Mouse (Mus musculus) myocyte (in vitro differentiated cells): ENCODE results near the gene Tnfaip8l2. TPM values are rescaled to one million over a fixed set of nuclear protein-coding genes. Genes with fewer than 3 reads are reported as not detected.

Source experiments
- H3K27me3 ChIP-seq: one replicate; pipeline ENCODE4 v1.6.1; 2011; ENCODE audit not compliant: control insufficient read depth, insufficient read depth, insufficient read length
- H3K36me3 ChIP-seq: one replicate; pipeline ENCODE4 v1.6.1; 2011; ENCODE audit not compliant: control insufficient read depth, insufficient read depth
- H3K4me2 ChIP-seq: one replicate; pipeline ENCODE4 v1.6.1; 2011; ENCODE audit warnings: low read depth, control low read depth
- H3K4me3 ChIP-seq: one replicate; pipeline ENCODE4 v1.5.1; 2011; ENCODE audit warnings: mild to moderate bottlenecking, control low read depth, moderate library complexity
- H3K79me2 ChIP-seq: one replicate; pipeline ENCODE4 v1.6.1; 2011; ENCODE audit not compliant: control insufficient read depth, insufficient read depth
- H3ac ChIP-seq: one replicate; pipeline ENCODE4 v1.6.1; 2011; ENCODE audit not compliant: control insufficient read depth, insufficient read length
- CEBPB ChIP-seq: IDR thresholded peaks from 2 replicates; pipeline ENCODE4 v1.6.1; 2011; ENCODE audit warnings: mild to moderate bottlenecking, moderate library complexity; ENCODE audit not compliant: poor library complexity, insufficient read depth, severe bottlenecking
- E2F4 ChIP-seq: IDR thresholded peaks from one replicate; pipeline ENCODE4 v1.6.1; 2011; ENCODE audit warnings: mild to moderate bottlenecking, control low read depth, moderate library complexity; ENCODE audit not compliant: insufficient read depth
- MAX ChIP-seq: IDR thresholded peaks from one replicate; pipeline ENCODE4 v1.6.1; 2011; ENCODE audit warnings: low read depth, mild to moderate bottlenecking, control low read depth
- MYOD1 ChIP-seq, 3 experiments: IDR thresholded peaks; one replicate each; pipeline ENCODE4 v1.6.1; 2011; ENCODE audit warnings: control low read depth in 2 of 3, low read depth in 2 of 3, mild to moderate bottlenecking in 2 of 3, moderate library complexity in 1 of 3; ENCODE audit not compliant: insufficient read length in 2 of 3, control insufficient read depth in 1 of 3
- MYOG ChIP-seq, 3 experiments: IDR thresholded peaks; one replicate each; pipeline ENCODE4 v1.6.1; 2011; ENCODE audit warnings: control low read depth in 2 of 3, low read depth in 2 of 3, mild to moderate bottlenecking in 2 of 3; ENCODE audit not compliant: insufficient read length in 2 of 3, control insufficient read depth in 1 of 3, insufficient read depth in 1 of 3
- POLR2A ChIP-seq: IDR thresholded peaks from one replicate; pipeline ENCODE4 v1.6.1; 2011; ENCODE audit warnings: low read depth, mild to moderate bottlenecking, control low read depth, moderate library complexity; ENCODE audit not compliant: insufficient read length
- POLR2AphosphoS2 ChIP-seq: IDR thresholded peaks from one replicate; pipeline ENCODE4 v1.6.1; 2011; ENCODE audit warnings: low read depth, control low read depth; ENCODE audit not compliant: insufficient read length
- REST ChIP-seq: IDR thresholded peaks from one replicate; pipeline ENCODE4 v1.6.1; 2011; ENCODE audit warnings: mild to moderate bottlenecking, control low read depth, moderate library complexity; ENCODE audit not compliant: insufficient read depth, insufficient read length
- SRF ChIP-seq: IDR thresholded peaks from one replicate; pipeline ENCODE4 v1.6.1; 2011; ENCODE audit warnings: low read depth; ENCODE audit not compliant: control insufficient read depth, insufficient read length
- TCF12 ChIP-seq: IDR thresholded peaks from one replicate; pipeline ENCODE4 v1.6.1; 2011; ENCODE audit warnings: mild to moderate bottlenecking, control low read depth; ENCODE audit not compliant: poor library complexity, insufficient read depth, severe bottlenecking
- TCF3 ChIP-seq: IDR thresholded peaks from one replicate; pipeline ENCODE4 v1.6.1; 2011; ENCODE audit warnings: low read depth, control low read depth; ENCODE audit not compliant: insufficient read length
- USF1 ChIP-seq: IDR thresholded peaks from one replicate; pipeline ENCODE4 v1.6.1; 2011; ENCODE audit warnings: low read depth, mild to moderate bottlenecking, control low read depth, moderate library complexity
- polyA plus RNA-seq: library from polyadenylated mRNA; unstranded; fragments of >200 nt; fragmentation: generic; extraction: Trizol; gene quantifications from one replicate; pipeline ENCODE4 v1.2.1, GENCODE M21; 2012; ENCODE audit warnings: missing spikeins

The Tnfaip8l2 gene
- polyA plus RNA-seq, 1 experiment, result 0.22 TPM

DNA sequence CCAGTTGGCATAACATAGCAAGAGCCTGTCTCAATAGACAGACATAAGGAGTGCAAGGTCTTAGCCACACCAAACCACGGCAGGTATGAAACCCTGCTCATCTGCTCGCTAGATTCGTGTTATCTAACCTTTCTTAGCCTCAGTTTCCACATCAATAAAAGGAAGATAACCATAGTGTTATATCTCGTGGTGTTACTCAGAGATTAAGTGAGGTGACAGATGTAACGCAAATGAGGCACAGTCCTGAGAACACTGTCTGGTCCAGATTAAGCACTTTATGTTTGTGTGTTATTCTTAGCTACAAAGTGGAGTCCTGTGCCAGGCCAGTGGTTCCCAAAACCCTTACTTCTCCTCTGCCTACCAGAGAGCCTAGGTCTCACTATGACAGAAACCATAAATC, 22.7 kb upstream of the Tnfaip8l2 start:
- Histone ChIP-seq H3K79me2 (no peaks in the 10 kb centered on the region), H3K4me2 (peak overlapping the region; percentile 97), H3K4me3 (no peak overlapping the region), H3K27me3 (no peaks in the 10 kb centered on the region), H3ac (no peak overlapping the region), H3K36me3 (no peaks in the 10 kb centered on the region)
- no peak for TF ChIP-seq E2F4
- no peak for TF ChIP-seq CEBPB
- TF ChIP-seq MYOD1 (IDR thresholded peaks at IDR 0.05; ENCODE audit: control insufficient read depth in 1 of 3, insufficient read length in 2 of 3, low read depth in 2 of 3), result no peak
- TF ChIP-seq USF1, result no peak
- no peak for TF ChIP-seq REST
- TF ChIP-seq SRF, result no peak
- TF ChIP-seq TCF3, result no peak
- no peak for TF ChIP-seq POLR2A
- no peak for TF ChIP-seq TCF12
- no peak for TF ChIP-seq POLR2AphosphoS2
- no peak for TF ChIP-seq MAX
- TF ChIP-seq MYOG (IDR thresholded peaks at IDR 0.05; ENCODE audit: control insufficient read depth in 1 of 3, insufficient read depth in 1 of 3, insufficient read length in 2 of 3, low read depth in 2 of 3), result no peak

DNA sequence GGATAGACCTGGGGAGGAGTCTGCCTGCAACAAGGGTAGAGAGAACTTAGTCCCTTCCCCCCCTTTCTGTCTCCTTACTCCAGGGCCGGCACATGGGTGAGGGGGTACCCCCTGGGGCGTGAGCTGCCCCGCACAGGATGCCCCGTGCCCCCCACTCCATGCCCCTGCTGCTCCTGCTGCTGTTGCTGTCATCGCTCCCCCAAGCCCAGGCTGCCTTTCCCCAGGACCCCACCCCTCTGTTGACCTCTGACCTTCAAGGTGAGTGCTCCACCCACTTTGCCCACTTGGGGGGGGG, 22.0 kb upstream of the Tnfaip8l2 start:
- Histone ChIP-seq H3K27me3 (no peaks in the 10 kb centered on the region), H3ac (no peak overlapping the region), H3K36me3 (no peaks in the 10 kb centered on the region), H3K4me3 (peak overlapping the region; percentile 83), H3K4me2 (peak overlapping the region; percentile 97), H3K79me2 (no peaks in the 10 kb centered on the region)
- TF ChIP-seq MAX, result no peak
- TF ChIP-seq MYOD1 (IDR thresholded peaks at IDR 0.05; ENCODE audit: control insufficient read depth in 1 of 3, insufficient read length in 2 of 3, low read depth in 2 of 3), result no peak
- no peak for TF ChIP-seq TCF12
- no peak for TF ChIP-seq MYOG (IDR thresholded peaks at IDR 0.05; ENCODE audit: control insufficient read depth in 1 of 3, insufficient read depth in 1 of 3, insufficient read length in 2 of 3, low read depth in 2 of 3)
- no peak for TF ChIP-seq TCF3
- no peak for TF ChIP-seq REST
- no peak for TF ChIP-seq E2F4
- no peak for TF ChIP-seq USF1
- TF ChIP-seq POLR2A, result no peak
- no peak for TF ChIP-seq POLR2AphosphoS2
- TF ChIP-seq CEBPB, result no peak
- TF ChIP-seq SRF, result no peak

DNA sequence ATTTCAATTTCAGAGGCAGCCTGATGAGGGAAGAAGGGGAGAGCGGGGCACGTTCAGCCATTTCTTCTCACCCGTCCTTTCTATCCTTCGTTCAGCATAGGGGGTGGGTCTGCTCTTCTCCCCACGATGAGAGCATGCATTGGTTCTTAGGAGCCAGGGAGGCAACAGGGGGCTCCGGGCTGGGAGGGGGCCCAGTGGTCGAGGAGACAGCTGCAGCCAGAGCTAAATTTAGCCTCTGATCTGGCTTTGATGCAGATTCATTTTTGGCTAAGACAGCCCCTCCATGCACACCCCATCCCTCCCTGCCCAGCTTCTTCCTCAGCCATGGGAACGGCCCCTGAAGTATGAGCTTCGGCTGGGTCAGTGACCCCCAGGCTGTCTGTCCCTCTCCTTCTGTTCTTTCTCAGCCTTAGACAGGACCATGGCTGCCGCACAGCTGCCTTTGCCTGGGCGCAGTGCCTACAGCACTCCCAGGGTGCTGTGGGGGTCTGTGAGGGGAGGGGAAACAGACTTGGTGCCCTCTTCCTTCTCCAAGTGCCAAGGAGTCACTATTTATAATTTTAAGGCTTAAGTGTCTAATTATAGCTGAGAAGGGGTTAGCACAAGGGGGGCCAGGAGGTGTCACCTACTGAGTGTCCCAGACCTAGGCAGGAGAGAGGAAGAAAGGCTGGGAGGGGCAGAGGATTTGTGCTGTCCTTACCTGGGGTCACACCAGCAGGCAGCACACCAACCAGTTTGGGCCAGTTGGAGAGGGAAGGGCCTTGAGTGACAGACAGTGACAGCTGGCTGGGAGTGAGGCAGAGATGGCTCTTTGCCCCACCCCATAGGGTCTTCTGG, 21.5 kb upstream of the Tnfaip8l2 start:
- peak overlapping the region; percentile 97 for H3K4me2 ChIP-seq
- peak overlapping the region; percentile 83 for H3K4me3 ChIP-seq

DNA sequence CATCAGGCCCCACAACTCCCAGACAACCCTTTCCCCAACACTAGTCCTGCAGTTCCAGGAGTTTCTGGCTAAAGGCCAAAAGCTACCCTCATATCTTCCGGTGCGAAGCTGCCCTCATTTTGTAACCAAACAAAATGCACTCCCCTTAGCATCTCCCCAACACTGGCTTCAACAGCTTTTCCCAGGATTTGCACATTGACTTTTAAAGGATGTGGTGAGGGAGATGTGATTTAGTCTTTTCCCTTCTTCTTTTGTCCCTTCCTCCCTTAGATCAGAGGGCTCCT, 20.1 kb upstream of the Tnfaip8l2 start:
- H3ac ChIP-seq, result no peak overlapping the region
- H3K4me3 ChIP-seq, result peak overlapping the region; percentile 83
- no peaks in the 10 kb centered on the region for H3K27me3 ChIP-seq
- no peaks in the 10 kb centered on the region for H3K36me3 ChIP-seq
- H3K4me2 ChIP-seq, result peak overlapping the region; percentile 97
- no peaks in the 10 kb centered on the region for H3K79me2 ChIP-seq
- TF ChIP-seq MAX, result no peak
- TF ChIP-seq CEBPB, result no peak
- TF ChIP-seq REST, result no peak
- TF ChIP-seq POLR2AphosphoS2, result no peak
- TF ChIP-seq USF1, result no peak
- no peak for TF ChIP-seq TCF12
- TF ChIP-seq MYOD1 (IDR thresholded peaks at IDR 0.05; ENCODE audit: control insufficient read depth in 1 of 3, insufficient read length in 2 of 3, low read depth in 2 of 3), result no peak
- no peak for TF ChIP-seq SRF
- TF ChIP-seq POLR2A, result no peak
- no peak for TF ChIP-seq E2F4
- no peak for TF ChIP-seq MYOG (IDR thresholded peaks at IDR 0.05; ENCODE audit: control insufficient read depth in 1 of 3, insufficient read depth in 1 of 3, insufficient read length in 2 of 3, low read depth in 2 of 3)
- no peak for TF ChIP-seq TCF3

More for the DNA sequence above, 21.5 kb upstream of the Tnfaip8l2 start:
- Histone ChIP-seq H3K27me3 (no peaks in the 10 kb centered on the region), H3ac (no peak overlapping the region), H3K36me3 (no peaks in the 10 kb centered on the region), H3K79me2 (no peaks in the 10 kb centered on the region)
- peak; percentile 98 to 100 (median 99) for TF ChIP-seq MYOD1 (IDR thresholded peaks at IDR 0.05; ENCODE audit: control insufficient read depth in 1 of 3, insufficient read length in 2 of 3, low read depth in 2 of 3)
- TF ChIP-seq USF1, result no peak
- TF ChIP-seq REST, result no peak
- peak; percentile 79 for TF ChIP-seq TCF3
- TF ChIP-seq E2F4, result no peak
- TF ChIP-seq POLR2A, result peak; percentile 10
- peak; percentile 54 to 93 (median 70) for TF ChIP-seq MYOG (IDR thresholded peaks at IDR 0.05; ENCODE audit: control insufficient read depth in 1 of 3, insufficient read depth in 1 of 3, insufficient read length in 2 of 3, low read depth in 2 of 3)
- peak; percentile 84 for TF ChIP-seq TCF12
- no peak for TF ChIP-seq MAX
- no peak for TF ChIP-seq POLR2AphosphoS2
- no peak for TF ChIP-seq SRF
- no peak for TF ChIP-seq CEBPB
